Mouse (Mus musculus) limb, embryonic 12.5 days (tissue): ENCODE measurements around the gene Mdfic. TPM values are rescaled to one million over a fixed set of nuclear protein-coding genes. Genes with fewer than 3 reads are reported as not detected.

Source experiments
- ATAC-seq: fragments of 200-750 bp; cut with Nextera tagmentation; 2 replicates; pipeline ENCODE4 v1.8.0; 2017; ENCODE audit warnings: low read depth, moderate TSS enrichment; ENCODE audit not compliant: insufficient number of reproducible peaks, insufficient read depth, low FRiP score, low TSS enrichment
- H3K27ac ChIP-seq: fragments of 300-500 bp; sonication (generic); 2 replicates; pipeline ENCODE4 v1.5.1; 2016; ENCODE audit warnings: mild to moderate bottlenecking, moderate library complexity
- H3K27me3 ChIP-seq: fragments of 300-500 bp; sonication (generic); 2 replicates; pipeline ENCODE4 v1.6.1; 2016; ENCODE audit warnings: mild to moderate bottlenecking, moderate library complexity
- H3K36me3 ChIP-seq: fragments of 300-500 bp; sonication (generic); 2 replicates; pipeline ENCODE4 v1.6.1; 2016; ENCODE audit warnings: mild to moderate bottlenecking, moderate library complexity
- H3K4me1 ChIP-seq: fragments of 300-500 bp; sonication (generic); replicated peaks from 2 replicates; pipeline ENCODE4 v1.6.1; 2016
- H3K4me2 ChIP-seq: fragments of 300-500 bp; sonication (generic); 2 replicates; pipeline ENCODE4 v1.6.1; 2016; ENCODE audit warnings: mild to moderate bottlenecking, moderate library complexity
- H3K4me3 ChIP-seq: fragments of 300-500 bp; sonication (generic); replicated peaks from 2 replicates; pipeline ENCODE4 v1.5.1; 2016; ENCODE audit warnings: mild to moderate bottlenecking
- H3K9ac ChIP-seq: fragments of 300-500 bp; sonication (generic); replicated peaks from 2 replicates; pipeline ENCODE4 v1.6.1; 2016; ENCODE audit warnings: mild to moderate bottlenecking, moderate library complexity
- H3K9me3 ChIP-seq: fragments of 300-500 bp; sonication (generic); 2 replicates; pipeline ENCODE4 v1.6.1; 2016; ENCODE audit warnings: mild to moderate bottlenecking, moderate library complexity
- WGBS: fragments of 180-500 bp; shearing (Covaris S2); methylation state at CpG from one replicate; pipeline ENCODE4 v1.1.7; 2016; 5-methylcytosine and 5-hydroxymethylcytosine counted together
- polyA plus RNA-seq: library from polyadenylated mRNA; unstranded; fragments of >200 nt; fragmentation: Nextera tagmentation; extraction: Ambion mirVana; gene quantifications from 2 replicates; pipeline ENCODE4 v1.2.1, GENCODE M21; 2016

Gene Mdfic
- polyA plus RNA-seq, 1 experiment from 2014 or later, result 7.4 TPM

GRCm38 (mm10) chr6:15743291-15743792, 22.9 kb downstream of the Mdfic start:
- no peak overlapping the region for H3K4me3 ChIP-seq
- H3K27me3 ChIP-seq, result no peaks in the 10 kb centered on the region
- WGBS, result 70% methylated on average over 8 of the region's 8 CpGs
- ATAC-seq, result no peak
- no peaks in the 10 kb centered on the region for H3K9me3 ChIP-seq
- peaks cover 14% of the 10 kb centered on the region for H3K36me3 ChIP-seq
- H3K9ac ChIP-seq, result no peak overlapping the region
- H3K4me2 ChIP-seq, result no peak overlapping the region
- no peaks in the 10 kb centered on the region for H3K4me1 ChIP-seq
- no peak overlapping the region; the same call in 1 of the 2 replicates for H3K27ac ChIP-seq

DNA sequence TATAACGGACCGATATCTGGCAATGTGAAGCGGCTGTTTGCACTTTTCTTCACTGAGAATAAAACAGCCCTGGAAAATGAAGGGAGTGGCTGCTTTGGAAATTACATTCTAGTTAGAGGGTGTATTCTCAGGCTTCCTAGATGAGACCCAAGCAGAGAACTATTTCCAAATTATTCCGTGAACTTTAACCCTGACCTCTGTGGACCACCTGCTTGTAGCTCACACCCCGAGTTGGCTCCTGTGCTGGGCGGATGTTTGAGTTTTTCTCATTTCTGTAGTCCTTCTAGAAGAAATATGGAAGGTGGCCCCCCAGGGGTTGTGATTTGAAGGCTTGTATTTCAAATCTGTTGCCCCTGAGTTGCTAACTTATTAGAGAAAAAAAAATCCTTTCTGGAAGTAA, 23.3 kb downstream of the Mdfic start:
- Histone ChIP-seq H3K4me2 (no peak overlapping the region), H3K9ac (no peak overlapping the region), H3K4me1 (no peaks in the 10 kb centered on the region), H3K27ac (no peak overlapping the region; the same call in 1 of the 2 replicates), H3K4me3 (no peak overlapping the region), H3K27me3 (no peaks in the 10 kb centered on the region), H3K36me3 (peaks cover 10% of the 10 kb centered on the region), H3K9me3 (no peaks in the 10 kb centered on the region)
- ATAC-seq, result no peak
- 64% methylated on average over 6 of the region's 6 CpGs for WGBS

DNA sequence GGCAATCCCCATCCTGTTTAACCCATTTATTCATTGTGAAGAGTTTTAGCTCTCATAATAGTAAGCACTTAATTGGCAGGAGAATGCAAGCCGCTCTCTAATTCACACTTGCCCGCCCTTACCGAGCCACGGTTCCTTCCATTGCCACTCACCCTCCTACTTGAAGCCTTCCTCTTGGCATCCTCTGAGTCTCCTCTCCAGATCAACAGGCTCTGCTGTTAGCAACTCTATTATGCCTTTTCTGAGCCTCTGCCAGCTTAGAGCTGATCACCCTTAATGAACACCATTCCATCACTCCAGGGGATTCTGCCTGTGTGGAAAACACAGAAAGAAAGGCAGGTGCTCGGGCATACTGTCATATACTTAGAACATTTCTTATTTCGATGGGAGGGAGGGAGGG, 24.9 kb downstream of the Mdfic start:
- Histone ChIP-seq H3K4me1 (no peaks in the 10 kb centered on the region), H3K4me3 (no peak overlapping the region), H3K36me3 (peaks cover 8% of the 10 kb centered on the region; the same call in 1 of the 2 replicates), H3K27me3 (no peaks in the 10 kb centered on the region), H3K27ac (no peak overlapping the region), H3K4me2 (no peak overlapping the region), H3K9ac (no peak overlapping the region), H3K9me3 (no peaks in the 10 kb centered on the region)
- WGBS, result 84% methylated on average over 6 of the region's 6 CpGs
- ATAC-seq, result no peak

GRCm38 (mm10) chr6:15745891-15746290, 25.4 kb downstream of the Mdfic start:
- Histone ChIP-seq H3K4me1 (no peaks in the 10 kb centered on the region), H3K4me2 (no peak overlapping the region), H3K9ac (no peak overlapping the region), H3K27ac (no peak overlapping the region), H3K36me3 (peaks cover 13% of the 10 kb centered on the region; the same call in 1 of the 2 replicates), H3K27me3 (no peaks in the 10 kb centered on the region), H3K9me3 (no peaks in the 10 kb centered on the region), H3K4me3 (no peak overlapping the region)
- WGBS, result 84% methylated on average over 5 of the region's 5 CpGs
- ATAC-seq, result no peak

DNA sequence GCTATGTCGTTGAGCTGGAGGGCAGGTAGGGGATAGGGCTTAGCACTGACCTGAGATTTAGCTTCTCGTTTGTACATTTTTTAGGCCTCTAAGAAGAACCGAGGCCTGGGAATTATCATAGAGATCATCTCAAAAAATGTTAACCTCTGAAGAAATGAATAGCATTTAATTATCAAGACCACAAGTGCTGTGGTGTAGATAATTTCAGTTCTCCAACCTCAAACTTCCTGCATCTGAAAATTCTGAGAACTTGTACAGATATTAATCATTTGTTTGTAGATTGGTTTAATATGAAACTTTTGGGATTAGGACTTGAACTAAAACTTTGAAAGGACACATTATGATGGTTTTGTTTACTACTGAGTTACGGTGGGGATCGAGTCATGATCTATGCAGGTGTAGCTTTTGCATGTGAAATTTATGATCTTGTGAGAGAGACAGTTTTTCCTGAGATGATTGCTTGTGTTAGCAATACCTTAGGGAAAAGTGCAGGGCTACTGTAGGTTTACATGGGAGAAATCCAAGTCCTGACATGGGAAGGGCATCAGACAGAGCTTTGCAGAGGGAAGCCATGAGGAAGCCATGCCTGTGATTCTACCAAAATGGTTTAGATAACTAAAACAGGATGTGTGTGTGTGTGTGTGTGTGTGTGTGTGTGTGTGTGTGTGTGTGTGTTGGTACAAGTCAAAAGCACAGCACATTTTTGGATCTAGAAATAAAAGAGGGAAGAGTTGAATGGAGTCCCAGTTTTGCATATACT, 27.1 kb downstream of the Mdfic start:
- no peak overlapping the region for H3K9ac ChIP-seq
- 94% methylated on average over 5 of the region's 5 CpGs for WGBS
- ATAC-seq, result no peak

GRCm38 (mm10) chr6:15748236-15748635, 27.8 kb downstream of the Mdfic start:
- WGBS, result 79% methylated on average over 1 of the region's 1 CpGs
- no peaks in the 10 kb centered on the region for H3K9me3 ChIP-seq

More for the DNA sequence above, 27.1 kb downstream of the Mdfic start:
- H3K4me3 ChIP-seq, result no peak overlapping the region
- peaks cover 14% of the 10 kb centered on the region; the same call in 1 of the 2 replicates for H3K36me3 ChIP-seq
- H3K4me2 ChIP-seq, result no peak overlapping the region
- H3K4me1 ChIP-seq, result no peaks in the 10 kb centered on the region
- H3K9me3 ChIP-seq, result no peaks in the 10 kb centered on the region
- H3K27me3 ChIP-seq, result no peaks in the 10 kb centered on the region
- no peak overlapping the region for H3K27ac ChIP-seq

GRCm38 (mm10) chr6:15748943-15749342, 28.5 kb downstream of the Mdfic start:
- H3K4me2 ChIP-seq, result no peak overlapping the region
- WGBS, result 96% methylated on average over 2 of the region's 2 CpGs
- H3K4me1 ChIP-seq, result no peaks in the 10 kb centered on the region
- no peak overlapping the region for H3K4me3 ChIP-seq
- H3K27ac ChIP-seq, result no peak overlapping the region
- H3K27me3 ChIP-seq, result no peaks in the 10 kb centered on the region
- no peaks in the 10 kb centered on the region for H3K9me3 ChIP-seq
- H3K9ac ChIP-seq, result no peak overlapping the region
- H3K36me3 ChIP-seq, result 0 out of 2 replicates have a peak, but pooled peaks cover 12% of the 10 kb centered on the region
- no peak for ATAC-seq

More at GRCm38 (mm10) chr6:15748236-15748635, 27.8 kb downstream of the Mdfic start:
- Histone ChIP-seq H3K27me3 (no peaks in the 10 kb centered on the region), H3K36me3 (0 out of 2 replicates have a peak, but pooled peaks cover 12% of the 10 kb centered on the region), H3K4me1 (no peaks in the 10 kb centered on the region), H3K4me2 (no peak overlapping the region), H3K9ac (no peak overlapping the region), H3K27ac (no peak overlapping the region), H3K4me3 (no peak overlapping the region)
- no peak for ATAC-seq

GRCm38 (mm10) chr6:15750101-15750500, 29.6 kb downstream of the Mdfic start:
- Histone ChIP-seq H3K27ac (no peak overlapping the region), H3K4me3 (no peak overlapping the region), H3K27me3 (no peaks in the 10 kb centered on the region), H3K9ac (no peak overlapping the region), H3K36me3 (0 out of 2 replicates have a peak, but pooled peaks cover 12% of the 10 kb centered on the region), H3K4me1 (no peaks in the 10 kb centered on the region), H3K4me2 (no peak overlapping the region), H3K9me3 (no peaks in the 10 kb centered on the region)
- no peak for ATAC-seq
- 85% methylated on average over 5 of the region's 5 CpGs for WGBS

GRCm38 (mm10) chr6:15751375-15751774, 30.9 kb downstream of the Mdfic start:
- no peaks in the 10 kb centered on the region for H3K4me1 ChIP-seq
- WGBS, result 93% methylated on average over 2 of the region's 2 CpGs

GRCm38 (mm10) chr6:15752160-15752559, 31.7 kb downstream of the Mdfic start:
- WGBS, result 92% methylated on average over 5 of the region's 5 CpGs
- no peak for ATAC-seq
- no peaks in the 10 kb centered on the region for H3K4me1 ChIP-seq
- H3K4me3 ChIP-seq, result no peak overlapping the region
- H3K27ac ChIP-seq, result no peak overlapping the region
- H3K9ac ChIP-seq, result no peak overlapping the region
- no peaks in the 10 kb centered on the region for H3K9me3 ChIP-seq
- no peaks in the 10 kb centered on the region for H3K27me3 ChIP-seq
- 0 out of 2 replicates have a peak, but pooled peaks cover 12% of the 10 kb centered on the region for H3K36me3 ChIP-seq
- no peak overlapping the region for H3K4me2 ChIP-seq

More at GRCm38 (mm10) chr6:15751375-15751774, 30.9 kb downstream of the Mdfic start:
- no peak overlapping the region for H3K9ac ChIP-seq
- H3K27me3 ChIP-seq, result no peaks in the 10 kb centered on the region
- H3K36me3 ChIP-seq, result 0 out of 2 replicates have a peak, but pooled peaks cover 12% of the 10 kb centered on the region
- no peaks in the 10 kb centered on the region for H3K9me3 ChIP-seq
- no peak overlapping the region for H3K4me3 ChIP-seq
- ATAC-seq, result no peak
- H3K27ac ChIP-seq, result no peak overlapping the region
- H3K4me2 ChIP-seq, result no peak overlapping the region

DNA sequence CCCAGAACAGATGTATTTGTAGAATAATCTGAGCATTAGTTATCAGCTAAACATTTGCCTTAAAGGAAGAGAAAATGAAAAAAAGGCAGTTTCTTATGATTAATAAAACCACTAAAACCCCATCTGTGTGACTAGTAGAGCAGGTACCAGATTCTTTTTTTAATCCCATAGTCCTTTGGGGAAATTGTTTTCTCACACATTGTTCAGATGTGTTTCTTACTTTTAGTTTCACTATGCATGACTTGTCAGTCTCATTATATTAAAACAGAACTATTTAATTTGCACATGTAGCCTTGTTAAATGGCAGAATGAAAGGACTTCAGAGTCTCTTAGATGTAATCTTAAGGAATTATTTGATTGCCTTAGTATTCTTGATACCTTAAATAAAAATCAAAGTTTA, 32.7 kb downstream of the Mdfic start:
- 0 out of 2 replicates have a peak, but pooled peaks cover 12% of the 10 kb centered on the region for H3K36me3 ChIP-seq
- H3K27ac ChIP-seq, result no peak overlapping the region
- H3K4me2 ChIP-seq, result no peak overlapping the region
- H3K9me3 ChIP-seq, result no peaks in the 10 kb centered on the region
- H3K4me1 ChIP-seq, result no peaks in the 10 kb centered on the region
- no peak overlapping the region for H3K9ac ChIP-seq
- no peaks in the 10 kb centered on the region for H3K27me3 ChIP-seq
- ATAC-seq, result no peak
- H3K4me3 ChIP-seq, result no peak overlapping the region
